Mouse (Mus musculus) layer of hippocampus, adult 9-10 months (tissue): ENCODE results near the gene Foxi1.

Source experiments
- DNase-seq: peaks from one replicate; pipeline ENCODE4 v3.0.0; 2022; ENCODE audit warnings: low spot score

Foxi1 gene

GRCm38 (mm10) chr11:34158916-34159315 is 49.0 kb downstream of the Foxi1 start:
- DNase-seq = no peak

- no peak for DNase-seq
Measured at GRCm38 (mm10) chr11:34155235-34155634, 52.7 kb downstream of the Foxi1 start.
